Mouse (Mus musculus) lung, postnatal 0 days (tissue): ENCODE data around the gene Tead1. TPM values are rescaled to one million over a fixed set of nuclear protein-coding genes. Genes with fewer than 3 reads are reported as not detected.

Source experiments
- ATAC-seq: fragments of 200-750 bp; cut with Nextera tagmentation; 2 replicates; pipeline ENCODE4 v1.8.0; 2017; ENCODE audit warnings: moderate library complexity
- DNase-seq: peaks from one replicate; pipeline ENCODE4 v3.0.0-alpha.2; 2016; ENCODE audit warnings: low spot score
- H3K27ac ChIP-seq: fragments of 300-500 bp; sonication (generic); 2 replicates; pipeline ENCODE4 v1.5.1; 2014; ENCODE audit warnings: antibody characterized with exemption, mild to moderate bottlenecking, low read length, mixed read lengths
- H3K27me3 ChIP-seq: fragments of 300-500 bp; sonication (generic); replicated peaks from 2 replicates; pipeline ENCODE4 v1.6.1; 2014; ENCODE audit warnings: low read length, mixed read lengths; ENCODE audit not compliant: insufficient read depth
- H3K36me3 ChIP-seq: fragments of 300-500 bp; sonication (generic); 2 replicates; pipeline ENCODE4 v1.6.1; 2014; ENCODE audit warnings: low read length, mixed read lengths; ENCODE audit not compliant: insufficient read depth
- H3K4me1 ChIP-seq: fragments of 300-500 bp; sonication (generic); 2 replicates; pipeline ENCODE4 v1.6.1; 2014; ENCODE audit warnings: antibody characterized with exemption, low read depth, low read length, mixed read lengths; ENCODE audit not compliant: insufficient read depth
- H3K4me2 ChIP-seq: fragments of 300-500 bp; sonication (generic); replicated peaks from 2 replicates; pipeline ENCODE4 v1.6.1; 2014; ENCODE audit warnings: low read depth, mild to moderate bottlenecking, low read length, moderate library complexity, mixed read lengths
- H3K4me3 ChIP-seq: fragments of 300-500 bp; sonication (generic); 2 replicates; pipeline ENCODE4 v1.5.1; 2014; ENCODE audit warnings: low read depth, low read length
- H3K9ac ChIP-seq: fragments of 300-500 bp; sonication (generic); replicated peaks from 2 replicates; pipeline ENCODE4 v1.6.1; 2014; ENCODE audit warnings: low read depth, mild to moderate bottlenecking
- H3K9me3 ChIP-seq: fragments of 300-500 bp; sonication (generic); 2 replicates; pipeline ENCODE4 v1.6.1; 2016; ENCODE audit warnings: low read length, mixed read lengths
- CTCF ChIP-seq: IDR thresholded peaks from 2 replicates; pipeline ENCODE4 v1.5.1; 2016; ENCODE audit warnings: antibody characterized with exemption, mild to moderate bottlenecking
- EP300 ChIP-seq: IDR thresholded peaks from 2 replicates; pipeline ENCODE4 v1.6.1; 2016; ENCODE audit warnings: antibody characterized with exemption, mild to moderate bottlenecking, control low read depth
- WGBS: fragments of 180-500 bp; shearing (Covaris S2); extraction: QIAGEN DNeasy Blood & Tissue Kit; methylation state at CpG from one replicate; pipeline ENCODE4 v1.1.7; 2014; 5-methylcytosine and 5-hydroxymethylcytosine counted together
- polyA plus RNA-seq: library from polyadenylated mRNA; unstranded; fragments of >200 nt; fragmentation: Nextera tagmentation; extraction: Ambion mirVana; gene quantifications from 2 replicates; pipeline ENCODE4 v1.2.1, GENCODE M21; 2015

Tead1 gene
- polyA plus RNA-seq, 1 experiment from 2014 or later, result 23.0 TPM

GRCm38 (mm10) chr7:112781987-112782386, 102.9 kb downstream of the Tead1 start:
- peaks cover 10% of the 10 kb centered on the region for H3K4me1 ChIP-seq

GRCm38 (mm10) chr7:112784278-112784677, 105.2 kb downstream of the Tead1 start:
- Histone ChIP-seq H3K4me3 (no peak overlapping the region), H3K27me3 (no peaks in the 10 kb centered on the region), H3K36me3 (no peaks in the 10 kb centered on the region), H3K9ac (no peak overlapping the region), H3K9me3 (no peaks in the 10 kb centered on the region), H3K4me1 (peaks cover 22% of the 10 kb centered on the region), H3K4me2 (no peak overlapping the region), H3K27ac (no peak overlapping the region)
- DNase-seq, result no peak
- TF ChIP-seq CTCF, result peak; percentile 55
- TF ChIP-seq EP300, result no peak
- ATAC-seq, result no peak
- WGBS, result 94% methylated on average over 3 of the region's 3 CpGs

More at GRCm38 (mm10) chr7:112781987-112782386, 102.9 kb downstream of the Tead1 start:
- Histone ChIP-seq H3K9me3 (no peaks in the 10 kb centered on the region), H3K36me3 (no peaks in the 10 kb centered on the region), H3K9ac (no peak overlapping the region), H3K27ac (no peak overlapping the region), H3K27me3 (no peaks in the 10 kb centered on the region), H3K4me2 (no peak overlapping the region), H3K4me3 (no peak overlapping the region)
- DNase-seq (no peak), ATAC-seq (no peak)
- 83% methylated on average over 8 of the region's 8 CpGs for WGBS
- no peak for TF ChIP-seq EP300
- no peak for TF ChIP-seq CTCF

- ATAC-seq (no peak), DNase-seq (no peak)
- H3K4me1 ChIP-seq, result peaks cover 22% of the 10 kb centered on the region
- no peak overlapping the region for H3K4me3 ChIP-seq
- WGBS, result 73% methylated on average over 7 of the region's 7 CpGs
- no peaks in the 10 kb centered on the region for H3K36me3 ChIP-seq
- H3K9me3 ChIP-seq, result no peaks in the 10 kb centered on the region
- no peak overlapping the region for H3K4me2 ChIP-seq
- TF ChIP-seq CTCF (no peak), EP300 (no peak)
- H3K27ac ChIP-seq, result no peak overlapping the region
- no peak overlapping the region for H3K9ac ChIP-seq
- H3K27me3 ChIP-seq, result no peaks in the 10 kb centered on the region
Measured at GRCm38 (mm10) chr7:112785271-112785670, 106.2 kb downstream of the Tead1 start.

- TF ChIP-seq CTCF (no peak), EP300 (peak; percentile 52)
- no peak overlapping the region for H3K4me2 ChIP-seq
- no peaks in the 10 kb centered on the region for H3K27me3 ChIP-seq
- peak overlapping the region; percentile 49 for H3K27ac ChIP-seq
- H3K4me3 ChIP-seq, result no peak overlapping the region
- 25% methylated on average over 7 of the region's 7 CpGs for WGBS
- H3K9me3 ChIP-seq, result no peaks in the 10 kb centered on the region
- peak; percentile 77 for DNase-seq
- H3K9ac ChIP-seq, result no peak overlapping the region
- ATAC-seq, result peak; percentile 24
- no peaks in the 10 kb centered on the region for H3K36me3 ChIP-seq
- peaks cover 22% of the 10 kb centered on the region for H3K4me1 ChIP-seq
Measured at GRCm38 (mm10) chr7:112786556-112787225, 107.6 kb downstream of the Tead1 start.

- no peak overlapping the region for H3K4me2 ChIP-seq
- H3K9ac ChIP-seq, result no peak overlapping the region
- TF ChIP-seq CTCF (no peak), EP300 (no peak)
- peaks cover 22% of the 10 kb centered on the region for H3K4me1 ChIP-seq
- WGBS, result 47% methylated on average over 7 of the region's 7 CpGs
- no peak overlapping the region for H3K4me3 ChIP-seq
- no peaks in the 10 kb centered on the region for H3K9me3 ChIP-seq
- DNase-seq (peak; percentile 40), ATAC-seq (no peak)
- no peaks in the 10 kb centered on the region for H3K36me3 ChIP-seq
- H3K27me3 ChIP-seq, result no peaks in the 10 kb centered on the region
- H3K27ac ChIP-seq, result peak overlapping the region; percentile 49; the same call in 1 of the 2 replicates
Measured at GRCm38 (mm10) chr7:112787281-112787680, 108.2 kb downstream of the Tead1 start.

GRCm38 (mm10) chr7:112788321-112788751, 109.2 kb downstream of the Tead1 start:
- peaks cover 22% of the 10 kb centered on the region for H3K4me1 ChIP-seq
- H3K27me3 ChIP-seq, result no peaks in the 10 kb centered on the region
- no peaks in the 10 kb centered on the region for H3K9me3 ChIP-seq
- H3K27ac ChIP-seq, result peak overlapping the region; percentile 47
- TF ChIP-seq CTCF (no peak), EP300 (peak; percentile 99)
- ATAC-seq (peak; percentile 95), DNase-seq (peak; percentile 97)
- H3K36me3 ChIP-seq, result no peaks in the 10 kb centered on the region
- 25% methylated on average over 7 of the region's 7 CpGs for WGBS
- H3K4me2 ChIP-seq, result no peak overlapping the region
- no peak overlapping the region for H3K9ac ChIP-seq
- no peak overlapping the region for H3K4me3 ChIP-seq

- no peak overlapping the region for H3K9ac ChIP-seq
- no peak overlapping the region for H3K4me3 ChIP-seq
- no peak overlapping the region for H3K4me2 ChIP-seq
- H3K4me1 ChIP-seq, result peaks cover 22% of the 10 kb centered on the region
- ATAC-seq (no peak), DNase-seq (no peak)
- peak overlapping the region; percentile 47; the same call in 1 of the 2 replicates for H3K27ac ChIP-seq
- H3K9me3 ChIP-seq, result no peaks in the 10 kb centered on the region
- H3K36me3 ChIP-seq, result no peaks in the 10 kb centered on the region
- WGBS, result 73% methylated on average over 4 of the region's 4 CpGs
- TF ChIP-seq EP300 (no peak), CTCF (no peak)
- H3K27me3 ChIP-seq, result no peaks in the 10 kb centered on the region
Measured at GRCm38 (mm10) chr7:112789693-112790092, 110.6 kb downstream of the Tead1 start.
